Mouse (Mus musculus): Measurements from ENCODE around the gene Bola3.
A peak's percentile ranks its signal among the peaks of the same experiment; 100 is the strongest.

GRCm38 (mm10) chr6:83392166-83392780 lies 43.3 kb downstream of the Bola3 start:
- peak; percentile 10; the same call in 1 of the 2 replicates for TF ChIP-seq CTCF (IDR thresholded peaks at IDR 0.05; ENCODE audit: low read depth)
- no peak for TF ChIP-seq EP300 (optimal IDR thresholded peaks at IDR 0.05)
